Mouse (Mus musculus): ENCODE results near the gene Ddx28. TPM values are rescaled to one million over a fixed set of nuclear protein-coding genes. Genes with fewer than 3 reads are reported as not detected.
A peak's percentile ranks its signal among the peaks of the same experiment; 100 is the strongest.
"Not testable (repeated sequence)": the region's sequence is repeated elsewhere in the genome, so short reads cannot be mapped to it uniquely, and the experiment has no call there.

Ddx28 gene
- total RNA-seq, 2 experiments from 2014 or later = 14.3 to 15.4 TPM

DNA sequence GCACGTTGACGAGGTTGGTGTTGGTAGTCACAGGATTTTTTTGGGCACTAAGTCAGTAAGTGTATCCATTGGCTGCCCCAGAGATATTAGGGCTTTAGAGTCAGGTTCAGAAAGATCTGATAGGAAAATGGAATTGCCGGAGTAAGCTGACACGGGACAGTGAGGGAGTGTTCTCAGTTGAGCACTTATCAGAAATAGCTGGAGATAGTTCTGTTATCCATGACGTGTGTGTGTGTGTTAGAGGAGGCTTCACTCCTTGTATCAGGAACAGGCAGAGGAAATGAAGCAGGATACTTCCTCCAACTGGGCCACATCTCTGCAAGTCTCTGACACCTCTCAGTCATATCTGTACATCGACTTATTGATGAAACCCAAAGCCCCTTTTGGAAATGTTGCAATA is 4.6 kb upstream of the Ddx28 start:
- no peak for DNase-seq (ENCODE audit: low spot score in 2 of 2)

DNA sequence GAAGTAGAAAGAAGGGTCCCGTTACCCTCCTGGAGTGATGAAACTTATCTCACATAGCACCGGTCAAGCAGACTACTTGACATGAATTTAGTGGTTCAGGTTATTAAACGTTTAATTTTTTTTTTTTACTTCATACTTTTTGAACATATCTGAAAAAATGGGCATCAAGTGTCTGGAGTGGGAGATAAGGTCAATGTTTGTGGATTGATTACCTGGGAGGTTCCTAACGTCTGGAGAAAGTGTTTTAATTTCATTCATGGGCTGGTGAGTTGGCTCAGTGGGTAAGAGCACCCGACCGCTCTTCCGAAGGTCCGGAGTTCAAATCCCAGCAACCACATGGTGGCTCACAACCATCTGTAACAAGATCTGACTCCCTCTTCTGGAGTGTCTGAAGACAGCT is 521 bp upstream of the Ddx28 start:
- DNase-seq (ENCODE audit: low spot score in 2 of 2) = not testable (repeated sequence)

GRCm38 (mm10) chr8:106010748-106011642 is 687 bp downstream of the Ddx28 start:
- DNase-seq (ENCODE audit: low spot score in 2 of 2) = peak; percentile 90 to 96

DNA sequence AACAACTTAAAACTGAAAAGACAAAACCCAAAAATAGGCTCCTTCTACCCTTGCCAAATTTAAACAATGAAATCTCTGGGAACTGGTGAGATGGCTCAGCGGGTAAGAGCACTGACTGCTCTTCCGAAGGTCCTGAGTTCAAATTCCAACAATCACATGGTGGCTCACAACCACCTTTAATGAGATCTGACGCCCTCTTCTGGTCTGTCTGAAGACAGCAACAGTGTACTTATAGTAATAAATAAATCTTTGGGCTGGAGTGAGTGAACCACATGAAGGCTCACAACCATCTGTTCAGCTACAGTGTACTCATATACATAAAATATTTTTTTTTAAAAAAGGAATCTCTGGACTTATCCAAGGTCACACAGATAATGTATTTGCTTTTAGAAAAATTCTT is 3.8 kb downstream of the Ddx28 start:
- not testable (repeated sequence) for DNase-seq (ENCODE audit: low spot score in 2 of 2)

DNA sequence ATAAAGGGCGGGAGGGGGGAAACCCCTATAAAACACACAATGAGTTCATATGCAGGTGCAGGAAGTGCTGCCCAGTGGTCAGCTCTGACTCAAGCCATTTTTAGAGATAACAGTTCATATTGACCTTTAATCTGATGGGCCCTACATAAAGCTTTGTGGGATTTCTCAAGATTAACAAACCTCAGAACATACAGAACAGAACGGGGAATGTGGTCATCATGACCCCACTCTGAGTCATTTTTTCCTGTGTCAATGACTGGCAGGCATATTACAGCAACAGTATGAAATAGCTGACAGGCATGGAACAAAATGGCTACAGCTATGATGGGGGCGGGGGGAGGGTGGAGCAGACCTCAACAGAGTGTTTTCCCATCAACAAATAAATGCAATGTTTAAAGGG is 4.5 kb downstream of the Ddx28 start:
- no peak for DNase-seq (ENCODE audit: low spot score in 2 of 2)

DNA sequence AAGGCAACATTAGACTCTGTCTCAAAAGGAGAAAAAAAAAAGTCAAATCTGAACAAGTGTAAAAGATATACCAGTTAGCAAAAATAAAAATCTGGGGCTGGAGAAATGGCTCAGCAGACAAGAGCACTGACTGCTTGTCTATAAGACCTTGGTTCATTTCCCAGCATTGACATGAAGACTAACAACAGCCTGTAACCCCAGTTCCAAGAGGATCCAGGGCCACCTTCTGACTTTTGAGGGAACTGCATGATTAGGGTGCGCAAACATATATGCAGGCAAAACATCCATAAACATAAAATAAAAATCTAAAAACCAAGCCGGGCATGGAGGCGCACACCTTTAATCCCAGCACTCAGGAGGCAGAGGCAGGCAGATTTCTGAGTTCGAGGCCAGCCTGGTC is 5.3 kb downstream of the Ddx28 start:
- no peak for DNase-seq (ENCODE audit: low spot score in 2 of 2)

DNA sequence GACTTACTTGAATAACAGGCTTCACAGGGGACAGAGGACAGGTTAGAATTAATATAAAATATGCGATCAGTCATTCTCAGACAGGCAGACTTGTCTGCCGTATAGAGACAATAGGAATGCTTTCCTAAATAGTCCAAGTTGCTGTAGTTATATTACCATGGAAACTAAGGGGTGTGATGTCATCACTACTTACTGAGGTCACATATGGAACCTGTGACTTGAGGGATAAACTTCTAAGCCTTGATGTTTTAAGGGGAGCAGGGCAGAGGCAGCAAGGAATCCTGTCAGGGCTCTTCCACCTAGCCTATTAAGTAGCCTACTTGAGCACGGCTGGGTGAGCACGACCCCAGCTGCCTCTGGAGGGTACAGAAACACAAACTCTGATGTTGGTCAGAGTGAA is 5.8 kb downstream of the Ddx28 start, which contains the start of gene Dpep2nb:
Dpep2nb (minus strand) TSS at position 101 of the 400 bp plus-strand sequence.
- no peak for DNase-seq (ENCODE audit: low spot score in 2 of 2)

DNA sequence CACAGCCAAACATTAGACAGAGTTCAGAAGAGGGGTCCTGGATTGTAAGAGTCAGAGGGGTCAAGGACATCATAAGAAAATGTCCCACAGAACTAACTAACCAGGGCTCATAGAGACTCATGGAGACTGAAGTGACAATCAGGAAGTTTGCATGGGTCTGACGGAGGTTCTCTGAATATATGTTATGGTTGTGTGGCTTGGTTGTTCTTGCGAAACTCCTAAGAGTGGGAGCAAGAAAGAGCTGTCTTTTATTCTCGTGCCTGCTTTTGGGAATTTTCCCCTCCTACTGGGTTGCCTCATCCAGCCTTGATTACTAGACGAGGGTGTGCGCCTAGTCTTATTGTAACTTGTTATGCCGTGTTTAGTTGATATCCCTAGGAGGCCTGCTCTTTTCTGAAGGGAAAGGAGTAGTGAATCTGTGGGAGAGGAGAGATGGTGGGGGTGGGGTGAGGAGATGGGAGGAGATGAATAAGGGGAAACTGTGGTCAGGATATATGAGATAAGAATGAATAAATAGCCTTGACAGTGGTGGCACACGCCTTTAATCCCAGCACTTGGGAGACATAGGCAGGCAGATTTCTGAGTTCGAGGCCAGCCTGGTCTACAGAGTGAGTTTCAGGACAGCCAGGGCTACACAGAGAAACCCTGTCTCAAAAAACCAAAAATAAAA is 7.0 kb downstream of the Ddx28 start:
- DNase-seq (ENCODE audit: low spot score in 2 of 2) = no peak

DNA sequence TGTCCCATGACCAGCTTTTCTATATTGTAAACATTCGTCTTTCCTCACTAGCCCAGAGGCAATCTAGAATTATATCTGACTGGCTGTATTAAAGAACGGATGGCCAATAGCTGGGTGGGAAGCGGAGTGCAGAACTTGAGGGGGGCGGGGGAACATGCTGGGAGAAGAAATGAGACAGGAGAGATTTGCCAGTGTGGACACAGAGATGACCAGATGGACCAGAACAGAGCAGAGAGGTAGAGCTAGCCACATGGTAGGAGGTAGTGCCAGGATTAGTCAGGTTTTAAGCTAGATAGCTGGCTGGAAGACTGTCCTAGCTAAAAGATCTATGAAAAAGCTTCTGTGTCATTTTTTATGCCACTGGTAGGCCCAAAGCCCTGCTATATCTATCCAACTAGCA is 9.8 kb downstream of the Ddx28 start:
- DNase-seq (ENCODE audit: low spot score in 2 of 2) = no peak

GRCm38 (mm10) chr8:105998971-105999370 is 12.7 kb downstream of the Ddx28 start:
- no peak for DNase-seq (ENCODE audit: low spot score in 2 of 2)

DNA sequence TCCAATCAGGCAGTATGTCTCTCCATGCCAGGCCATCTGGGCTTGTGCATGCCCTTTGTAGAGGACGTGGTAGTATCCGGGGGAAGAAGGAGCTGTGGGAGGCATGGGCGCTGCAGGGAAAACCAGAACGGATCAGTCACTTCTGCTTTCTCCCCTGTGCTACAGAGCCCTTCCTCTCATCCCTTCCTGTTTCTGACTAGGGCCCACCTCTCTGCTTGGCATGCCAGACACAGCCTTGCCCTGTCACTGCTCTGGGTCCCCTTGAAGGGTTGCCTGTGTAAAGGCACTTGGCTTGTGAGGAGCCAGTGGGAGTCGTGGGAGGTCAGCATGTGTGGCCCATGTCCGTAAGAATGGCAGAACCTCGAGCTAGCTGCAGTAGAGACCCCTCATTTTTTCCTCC is 15.3 kb downstream of the Ddx28 start:
- no peak for DNase-seq (ENCODE audit: low spot score in 2 of 2)

- no peak for DNase-seq (ENCODE audit: low spot score in 2 of 2)
These were observed 18.5 kb downstream of the Ddx28 start for GRCm38 (mm10) chr8:105993226-105993625.

GRCm38 (mm10) chr8:105992499-105992898 is 19.2 kb downstream of the Ddx28 start:
- no peak for DNase-seq (ENCODE audit: low spot score in 2 of 2)

GRCm38 (mm10) chr8:105991546-105991945 is 20.1 kb downstream of the Ddx28 start:
- no peak for DNase-seq (ENCODE audit: low spot score in 2 of 2)

DNA sequence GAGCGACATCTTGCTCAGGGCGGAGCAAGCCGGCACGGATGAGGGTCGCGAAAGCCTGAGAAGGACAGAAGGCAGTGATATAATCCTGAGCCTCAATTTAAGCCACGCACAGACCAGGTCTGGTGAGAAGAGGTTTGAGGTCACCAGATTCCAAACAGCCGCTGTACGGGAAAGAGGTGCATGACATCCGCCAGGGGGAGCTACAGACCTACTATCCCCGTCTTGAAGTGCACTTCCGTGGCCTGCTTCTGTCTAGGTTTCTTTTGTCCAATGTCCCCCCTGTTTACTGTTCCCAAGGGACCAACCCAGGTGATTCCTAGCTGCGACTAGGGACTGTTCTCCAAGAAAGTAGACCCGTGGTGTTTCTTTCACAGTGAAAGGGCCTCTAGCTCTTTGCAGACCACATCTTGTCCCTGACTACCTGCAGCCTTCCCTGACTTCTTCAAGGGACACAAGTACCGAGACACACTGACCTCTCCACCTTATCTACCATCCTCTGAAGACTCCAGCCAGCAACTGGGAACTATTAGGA is 20.8 kb downstream of the Ddx28 start, which contains the start of gene Dus2:
Dus2 (plus strand) TSS at position 482 of the 532 bp plus-strand sequence.
- peak; percentile 44 to 73 for DNase-seq (ENCODE audit: low spot score in 2 of 2)

DNA sequence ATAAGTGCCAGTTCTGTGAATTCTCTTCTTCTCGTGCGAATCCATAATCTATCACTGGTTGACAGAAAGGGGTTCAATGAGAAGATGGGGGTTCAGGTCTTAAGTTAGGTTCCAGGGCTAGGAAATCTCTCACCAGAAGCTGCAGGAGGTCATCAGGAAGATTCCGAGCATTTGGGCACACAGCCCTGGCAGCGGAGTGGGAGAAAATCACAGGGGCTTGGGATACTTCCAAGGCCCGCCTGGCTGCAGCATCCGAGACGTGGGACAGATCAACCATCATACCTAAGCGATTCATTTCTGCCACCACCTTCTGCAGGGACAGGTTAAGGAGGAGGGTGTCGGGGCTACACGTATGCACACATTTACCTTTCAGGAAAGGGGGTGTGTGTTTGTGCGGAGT is 23.1 kb downstream of the Ddx28 start:
- no peak for DNase-seq (ENCODE audit: low spot score in 2 of 2)

GRCm38 (mm10) chr8:105983406-105983805 is 28.3 kb downstream of the Ddx28 start:
- DNase-seq (ENCODE audit: low spot score in 2 of 2) = not testable (repeated sequence)

DNA sequence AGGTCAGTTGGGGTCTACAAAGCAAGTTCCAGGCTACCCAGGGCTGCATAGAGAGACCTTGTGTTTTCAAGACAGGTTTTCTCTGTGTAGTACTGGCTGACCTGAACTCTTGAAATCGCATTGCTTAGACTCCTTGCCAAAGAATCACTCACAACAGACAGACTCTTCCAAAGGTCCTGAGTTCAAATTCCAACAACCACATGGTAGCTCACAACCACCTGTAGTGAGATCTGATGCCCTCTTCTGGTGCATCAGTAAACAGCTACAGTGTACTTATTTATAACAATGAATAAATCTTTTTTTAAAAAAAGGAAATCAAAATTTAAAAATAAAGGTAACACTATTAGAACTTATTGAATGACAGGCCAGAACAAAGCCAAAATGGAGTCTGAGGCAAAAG is 30.5 kb downstream of the Ddx28 start:
- DNase-seq (ENCODE audit: low spot score in 2 of 2) = no peak

GRCm38 (mm10) chr8:105979325-105979724 is 32.4 kb downstream of the Ddx28 start, which contains the start of gene Dpep3:
Dpep3 (minus strand) TSS chr8:105979429.
- DNase-seq (ENCODE audit: low spot score in 2 of 2) = no peak

DNA sequence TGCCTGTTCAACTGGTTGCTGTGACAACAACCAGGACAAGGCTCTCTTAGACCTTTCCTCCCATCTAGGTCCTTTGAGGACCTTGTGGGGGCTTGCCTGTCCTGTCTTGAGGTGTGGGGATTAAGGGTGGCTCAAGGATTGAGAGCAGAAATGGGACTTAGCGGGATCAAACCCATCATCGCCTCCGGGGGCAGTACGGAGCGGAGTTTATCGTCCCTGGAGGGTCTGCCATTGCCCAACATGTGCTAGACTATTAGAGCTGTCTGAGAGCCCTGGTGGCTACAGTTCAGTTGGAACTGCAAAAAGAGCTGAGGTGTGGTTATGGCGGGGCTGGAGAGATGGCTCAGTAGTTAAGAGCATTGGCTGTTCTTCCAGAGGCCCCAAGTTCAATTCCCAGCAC is 36.3 kb downstream of the Ddx28 start:
- DNase-seq (ENCODE audit: low spot score in 2 of 2) = no peak

DNA sequence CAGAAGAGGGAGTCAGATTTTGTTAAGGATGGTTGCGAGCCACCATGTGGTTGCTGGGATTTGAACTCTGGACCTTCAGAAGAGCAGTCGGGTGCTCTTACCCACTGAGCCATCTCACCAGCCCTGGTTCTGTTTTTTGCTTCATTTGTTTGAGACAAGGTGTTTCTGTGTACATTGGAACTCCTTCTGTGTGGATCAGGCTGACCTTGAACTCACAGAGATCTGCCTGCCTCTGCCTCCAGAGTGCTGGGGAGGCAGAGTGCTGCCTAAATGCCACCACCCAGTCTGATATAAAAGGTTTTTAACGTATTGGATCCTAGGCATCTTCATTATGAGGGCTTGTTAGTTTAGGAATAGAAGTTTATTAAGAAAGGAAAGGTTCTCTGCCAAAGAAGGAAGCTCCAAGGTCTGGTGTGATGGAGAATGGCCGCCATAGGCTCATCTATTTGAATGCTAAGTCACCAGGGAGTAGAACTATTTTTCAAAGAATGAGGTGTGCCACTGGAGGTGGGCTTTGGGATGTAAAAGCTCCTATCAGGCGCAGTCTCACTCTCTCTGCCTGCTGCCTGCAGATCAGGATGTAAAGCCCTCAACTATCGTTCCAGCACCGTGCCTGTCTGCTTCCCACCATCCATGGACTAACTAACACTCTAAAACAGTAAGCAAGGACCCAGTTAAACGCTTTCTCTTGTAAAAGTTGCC is 40.5 kb downstream of the Ddx28 start:
- DNase-seq (ENCODE audit: low spot score in 2 of 2) = no peak
